ENCODE assay signal across 16 mouse cellular contexts in genomic region chr6:14951060-14951459, GRCm38 (mm10). TPM values are rescaled to one million over a fixed set of nuclear protein-coding genes. Genes with fewer than 3 reads are reported as not detected.
"Had no signal": no experiment of that assay in that cellular context is flagged by ENCODE, and none has a peak within 500 bp of the region (broad histone marks: within the 10 kb centered on the region; RNA-seq: fewer than 3 reads in every experiment).

No protein-coding gene starts in this region.

- H3K4me1 ChIP-seq: limb, embryonic 13.5 days; midbrain, embryonic 12.5 days; neural tube, embryonic 13.5 days had no signal

- H3K9me3 ChIP-seq: limb, embryonic 13.5 days; midbrain, embryonic 12.5 days had no signal

- ATAC-seq: midbrain, embryonic 16.5 days had no signal

- H3K36me3 ChIP-seq: midbrain, embryonic 12.5 days; neural tube, embryonic 13.5 days had no signal

- H3K4me2 ChIP-seq: limb, embryonic 13.5 days; midbrain, embryonic 12.5 days; neural tube, embryonic 13.5 days had no signal

- H3K9ac ChIP-seq: limb, embryonic 13.5 days; liver, embryonic 14.5 days; midbrain, embryonic 12.5 days; neural tube, embryonic 13.5 days had no signal

- H3K4me3 ChIP-seq: limb, embryonic 13.5 days; midbrain, embryonic 12.5 days; neural tube, embryonic 13.5 days had no signal

- DNase-seq: kidney, adult 11 months; kidney, adult 9 months; kidney, postnatal 36 days; lung, adult 18-20 months; retina, postnatal 1 day; right cerebral cortex, postnatal 4 days; spleen, adult 18-20 months; thymus, adult 2 months; thymus, postnatal 25 days had no signal

- H3K27me3 ChIP-seq: limb, embryonic 13.5 days; midbrain, embryonic 12.5 days; neural tube, embryonic 13.5 days had no signal

- H3K27ac ChIP-seq: kidney, postnatal 0 days; limb, embryonic 13.5 days; liver, embryonic 14.5 days; midbrain, embryonic 12.5 days; neural tube, embryonic 13.5 days had no signal

RNA-seq across cellular contexts. Expression of gene Foxp2, which starts 49.9 kb away (rescaled TPM):
- total RNA-seq: megakaryocyte-erythroid progenitor cell, adult 5-6 weeks had no signal
